Mouse (Mus musculus) left cerebral cortex, adult 18-20 months (tissue): ENCODE measurements around the gene Krtap4-6. TPM values are rescaled to one million over a fixed set of nuclear protein-coding genes. Genes with fewer than 3 reads are reported as not detected.
"Not testable (repeated sequence)": the region's sequence is repeated elsewhere in the genome, so short reads cannot be mapped to it uniquely, and the experiment has no call there.

ENCODE experiments used
- DNase-seq, 2 experiments: peaks; one replicate each; pipeline ENCODE4 v3.0.0; 2021 to 2022; ENCODE audit warnings: low spot score in 2 of 2, mixed read lengths in 1 of 2
- long read RNA-seq, 2 experiments: library from polyadenylated mRNA; stranded (forward); transcript quantifications; one replicate each; pipeline ENCODE4 v2.0.0; 2021
- total RNA-seq, 2 experiments: library from RNA; stranded (reverse); gene quantifications; 2 replicates each; pipeline ENCODE4 v1.2.3; 2021

The Krtap4-6 gene
- total RNA-seq, result not detected
- long read RNA-seq, experiment 1, result 0 reads
- long read RNA-seq, experiment 2, result 0 reads

- DNase-seq, result no peak
These were observed at the start of gene Krtap4-6 for GRCm38 (mm10) chr11:99665860-99666259. Gene Krtap4-6 (minus strand): TSS chr11:99665960.

GRCm38 (mm10) chr11:99690463-99690862 lies 24.7 kb upstream of the Krtap4-6 start, which contains the start of gene Gm14190:
Gene Gm14190 (minus strand): TSS chr11:99690740.
- no peak for DNase-seq

GRCm38 (mm10) chr11:99685235-99685634 lies 19.5 kb upstream of the Krtap4-6 start:
- DNase-seq, result not testable (repeated sequence)

GRCm38 (mm10) chr11:99683481-99683880 lies 17.7 kb upstream of the Krtap4-6 start:
- no peak for DNase-seq

- DNase-seq, result no peak
These were observed 3.0 kb downstream of the Krtap4-6 start for GRCm38 (mm10) chr11:99662802-99663201.

GRCm38 (mm10) chr11:99659256-99659655 lies 6.5 kb downstream of the Krtap4-6 start:
- DNase-seq, result no peak

GRCm38 (mm10) chr11:99658467-99659010 lies 7.2 kb downstream of the Krtap4-6 start, which contains the start of gene Gm11563:
Gene Gm11563 (minus strand): TSS chr11:99658960.
- DNase-seq, result not testable (repeated sequence)

GRCm38 (mm10) chr11:99657051-99657450 lies 8.7 kb downstream of the Krtap4-6 start:
- DNase-seq, result no peak

- DNase-seq, result no peak
These were observed 15.6 kb downstream of the Krtap4-6 start, which contains the start of gene Gm11555 for GRCm38 (mm10) chr11:99650136-99650535. Gene Gm11555 (minus strand): TSS chr11:99650236.

- peak; percentile 11 to 41 for DNase-seq
These were observed 19.3 kb downstream of the Krtap4-6 start for GRCm38 (mm10) chr11:99646444-99646843.

GRCm38 (mm10) chr11:99644351-99644750 lies 21.4 kb downstream of the Krtap4-6 start:
- no peak for DNase-seq

- DNase-seq, result not testable (repeated sequence)
These were observed 22.1 kb downstream of the Krtap4-6 start, which contains the start of gene Krtap4-7 for GRCm38 (mm10) chr11:99643635-99644139. Gene Krtap4-7 (minus strand): TSS chr11:99644089.

- no peak for DNase-seq
These were observed 24.8 kb downstream of the Krtap4-6 start for GRCm38 (mm10) chr11:99640926-99641325.

- no peak for DNase-seq
These were observed 28.7 kb downstream of the Krtap4-6 start for GRCm38 (mm10) chr11:99637086-99637485.

GRCm38 (mm10) chr11:99634653-99635134 lies 31.1 kb downstream of the Krtap4-6 start, which contains the start of gene Krtap4-2:
Gene Krtap4-2 (minus strand): TSS chr11:99635084.
- no peak for DNase-seq

- peak in 1 of 2 experiments; percentile 29 for DNase-seq
These were observed 32.5 kb downstream of the Krtap4-6 start for GRCm38 (mm10) chr11:99633293-99633692.

GRCm38 (mm10) chr11:99630890-99631289 lies 34.9 kb downstream of the Krtap4-6 start:
- no peak for DNase-seq

GRCm38 (mm10) chr11:99628138-99628537 lies 37.6 kb downstream of the Krtap4-6 start, which contains the start of gene Krtap4-1:
Gene Krtap4-1 (minus strand): TSS chr11:99628238.
- no peak for DNase-seq

GRCm38 (mm10) chr11:99620335-99620734 lies 45.4 kb downstream of the Krtap4-6 start, which contains the start of gene Gm11562:
Gene Gm11562 (minus strand): TSS chr11:99620435.
- DNase-seq, result no peak
